Mouse (Mus musculus) spleen, adult 2 months (tissue): ENCODE measurements around the gene Wnt1.

Experiments
- CTCF ChIP-seq: fragments of 200-500 bp; IDR thresholded peaks from 2 replicates; pipeline ENCODE4 v1.5.1; 2011; ENCODE audit warnings: mild to moderate bottlenecking, inconsistent platforms; ENCODE audit not compliant: insufficient read depth, insufficient read length, insufficient replicate concordance; ENCODE audit errors: extremely low read depth
- POLR2A ChIP-seq: fragments of 200-500 bp; IDR thresholded peaks from 2 replicates; pipeline ENCODE4 v1.6.1; 2011; ENCODE audit warnings: low read depth, low read length, inconsistent platforms

- TF ChIP-seq CTCF (no peak; the same call in 1 of the 2 replicates), POLR2A (no peak)
Measured at GRCm38 (mm10) chr15:98787930-98788329, 1.7 kb upstream of the Wnt1 start.
